Mouse (Mus musculus) retina, adult 2 months (tissue): ENCODE data around the gene Creg2.
"Not testable (repeated sequence)": the region's sequence is repeated elsewhere in the genome, so short reads cannot be mapped to it uniquely, and the experiment has no call there.

ENCODE experiments used
- DNase-seq: peaks from one replicate; pipeline ENCODE4 v3.0.0-alpha.2; 2012; ENCODE audit warnings: low read depth, low spot score

Gene Creg2

GRCm38 (mm10) chr1:39651241-39651548 is at the start of gene Creg2:
TSS of gene Creg2 (minus strand) at chr1:39651474.
- no peak for DNase-seq

DNA sequence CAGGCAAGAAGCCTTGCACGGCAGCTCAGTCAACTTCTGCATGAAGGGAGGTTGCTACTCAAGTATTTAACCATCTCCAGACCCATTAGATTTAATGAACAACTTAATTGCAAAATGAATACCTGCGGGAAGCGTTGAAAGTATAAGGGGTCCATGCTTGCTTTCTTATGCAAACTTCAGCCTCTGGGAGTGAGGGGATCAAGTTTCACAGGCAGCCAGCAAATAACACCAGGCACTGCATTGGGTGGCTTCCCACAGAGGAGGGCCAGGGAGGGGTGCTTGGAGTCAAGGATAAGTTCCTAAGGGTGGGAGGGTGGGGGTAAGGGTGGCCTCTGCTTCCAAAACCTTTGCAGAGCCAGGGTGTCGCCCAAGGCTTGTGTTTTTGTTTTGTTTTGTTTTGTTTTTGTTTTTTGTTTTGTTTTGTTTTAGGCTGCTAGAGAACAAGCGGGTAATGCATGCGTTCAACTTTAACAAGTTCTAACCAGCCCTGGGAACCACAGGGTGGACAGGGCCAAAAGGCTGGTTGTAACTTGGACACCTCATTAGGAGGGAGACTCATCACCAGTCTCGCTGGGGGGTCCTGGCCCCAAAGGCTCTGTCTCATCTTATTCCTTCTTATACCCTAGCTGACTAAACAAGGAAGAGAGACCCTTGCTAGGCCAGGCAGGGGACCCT is 49.5 kb upstream of the Creg2 start:
- no peak for DNase-seq

- DNase-seq: no peak
Measured at GRCm38 (mm10) chr1:39698456-39698855, 47.2 kb upstream of the Creg2 start.

DNA sequence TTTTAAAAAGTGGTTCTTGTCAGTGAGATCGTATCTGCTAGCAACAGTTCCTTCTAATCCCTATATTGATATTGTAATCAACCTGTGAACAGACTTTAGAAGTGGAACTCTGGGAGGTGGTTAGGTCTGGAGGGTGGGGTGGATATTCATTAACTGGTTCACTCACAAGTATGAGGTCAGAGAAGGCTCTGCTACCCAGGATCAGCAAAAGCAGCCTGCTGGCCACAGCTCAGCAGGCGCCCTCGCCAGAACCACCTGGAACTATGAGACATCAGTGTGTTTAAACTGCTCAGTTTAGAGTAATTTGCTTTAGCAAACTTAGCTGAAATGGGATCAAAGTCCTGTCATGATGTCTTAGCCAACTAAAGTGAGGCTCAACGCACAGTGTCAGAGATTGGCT is 43.9 kb upstream of the Creg2 start:
- no peak for DNase-seq

DNA sequence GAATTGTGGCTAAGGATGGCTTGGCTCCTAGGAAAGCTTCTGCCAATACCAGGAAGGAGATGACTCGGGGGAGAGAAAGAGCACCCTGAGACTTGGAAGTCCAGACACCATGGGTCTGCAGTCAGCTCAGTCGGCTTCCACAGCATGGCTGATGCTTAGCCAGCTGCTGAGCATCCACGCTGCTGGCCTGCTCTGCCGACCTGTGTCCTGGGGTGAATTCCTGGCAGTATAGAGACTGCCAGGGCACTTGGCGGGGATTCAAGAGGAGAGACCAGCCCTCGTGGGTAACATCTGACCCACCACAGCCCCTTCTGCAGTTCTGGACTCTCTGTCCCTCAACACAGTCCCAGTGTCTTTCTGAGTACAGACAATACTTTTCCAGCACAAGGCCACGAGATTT is 43.5 kb upstream of the Creg2 start:
- no peak for DNase-seq

DNA sequence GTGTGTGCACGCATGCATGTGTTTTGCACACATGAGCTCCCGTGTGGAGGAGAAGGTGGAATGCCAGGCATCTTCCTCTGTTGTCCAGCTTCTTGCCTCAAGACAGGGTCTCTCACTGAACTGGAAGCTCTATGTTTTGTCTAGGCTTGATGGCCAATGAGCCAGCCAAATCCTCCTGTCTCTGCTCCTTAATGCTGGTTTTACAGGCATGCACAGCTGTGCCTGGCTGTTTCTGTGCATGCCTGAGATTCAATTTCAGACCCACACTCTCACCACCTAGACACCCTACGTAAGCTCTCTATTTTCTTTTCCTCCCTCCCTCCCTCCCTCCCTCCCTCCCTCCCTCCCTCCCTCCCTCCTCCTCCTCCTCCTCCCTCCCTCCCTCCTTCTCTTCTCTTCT is 40.7 kb upstream of the Creg2 start:
- DNase-seq: no peak

DNA sequence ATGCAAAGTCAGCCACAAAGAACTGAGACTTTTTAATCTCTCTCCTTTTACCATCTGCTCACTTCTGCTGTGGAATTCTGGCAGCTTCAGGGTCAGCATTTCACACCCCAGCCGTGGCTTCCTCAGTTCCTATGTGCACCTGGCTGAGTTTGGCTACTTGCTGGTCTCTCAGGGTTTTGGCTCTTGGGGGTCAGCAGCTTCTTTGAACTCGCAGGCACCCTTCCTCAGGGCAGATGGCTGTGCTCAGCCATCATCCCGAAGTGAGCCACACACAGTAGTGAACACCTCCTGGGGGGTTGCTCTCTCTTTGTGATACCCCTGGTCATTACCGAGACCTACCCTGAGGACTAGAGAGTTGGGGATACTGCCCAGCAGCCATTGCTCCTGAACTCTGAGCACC is 39.8 kb upstream of the Creg2 start:
- DNase-seq: no peak

GRCm38 (mm10) chr1:39688573-39688972 is 37.3 kb upstream of the Creg2 start:
- DNase-seq: no peak

GRCm38 (mm10) chr1:39687279-39687678 is 36.0 kb upstream of the Creg2 start:
- no peak for DNase-seq

DNA sequence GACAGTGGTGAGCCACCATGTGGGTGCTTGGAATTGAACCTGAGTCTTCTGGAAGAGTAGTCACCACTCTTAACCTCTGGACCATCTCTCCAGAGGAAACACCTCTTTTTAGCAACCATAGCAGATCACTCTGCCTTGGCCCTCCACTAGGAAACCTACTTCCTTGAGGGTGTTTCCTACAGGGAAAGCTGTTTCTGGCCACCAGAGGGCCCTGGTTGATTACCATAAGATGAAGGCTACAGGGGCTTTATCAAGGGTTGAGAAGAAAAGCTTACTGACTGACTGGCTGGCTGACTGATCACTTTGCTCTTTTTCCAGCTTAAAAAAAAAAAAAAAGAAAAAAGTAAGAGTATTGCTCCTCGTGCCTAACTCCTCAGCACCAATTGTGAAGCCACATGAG is 34.6 kb upstream of the Creg2 start:
- peak; percentile 15 for DNase-seq

DNA sequence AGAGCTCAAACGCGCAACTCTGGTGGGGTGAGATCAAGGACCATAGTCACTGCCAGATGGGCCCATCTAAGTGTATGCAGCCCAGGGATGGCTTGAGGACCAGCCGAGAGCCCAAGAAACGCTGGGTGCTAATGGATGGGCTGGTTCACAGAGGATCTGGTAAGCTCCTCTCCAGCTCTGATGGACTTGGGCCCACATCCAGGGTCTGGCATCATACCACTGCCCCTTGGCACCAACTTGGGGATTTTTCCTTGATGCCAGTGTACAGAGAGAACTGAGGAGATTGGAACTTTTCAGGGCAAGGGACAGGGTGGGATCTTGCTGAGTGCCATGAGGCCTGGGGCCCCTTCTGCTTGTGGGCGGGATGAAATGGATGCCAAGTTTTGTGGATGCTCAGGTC is 30.4 kb upstream of the Creg2 start:
- no peak for DNase-seq

DNA sequence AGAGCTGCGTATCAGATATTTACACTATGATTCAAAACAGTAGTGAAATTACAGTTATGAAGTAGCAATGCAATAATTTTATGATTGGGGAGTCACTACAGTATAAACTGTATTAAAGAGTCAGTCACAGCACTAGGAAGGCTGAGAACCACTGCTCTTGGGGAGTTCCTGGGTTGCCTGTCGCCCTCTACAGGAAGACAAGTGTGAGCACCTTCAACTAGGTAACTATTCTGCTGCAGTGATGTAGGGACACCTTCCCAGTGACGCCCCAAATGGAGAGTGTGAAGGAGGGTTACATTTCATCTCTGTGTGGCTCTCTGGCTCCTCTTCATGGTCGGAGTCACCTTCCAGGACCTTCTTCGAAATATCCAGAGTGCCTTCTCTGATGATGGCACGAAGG is 29.3 kb upstream of the Creg2 start:
- no peak for DNase-seq

- DNase-seq: no peak
Measured at GRCm38 (mm10) chr1:39678883-39679282, 27.6 kb upstream of the Creg2 start.

DNA sequence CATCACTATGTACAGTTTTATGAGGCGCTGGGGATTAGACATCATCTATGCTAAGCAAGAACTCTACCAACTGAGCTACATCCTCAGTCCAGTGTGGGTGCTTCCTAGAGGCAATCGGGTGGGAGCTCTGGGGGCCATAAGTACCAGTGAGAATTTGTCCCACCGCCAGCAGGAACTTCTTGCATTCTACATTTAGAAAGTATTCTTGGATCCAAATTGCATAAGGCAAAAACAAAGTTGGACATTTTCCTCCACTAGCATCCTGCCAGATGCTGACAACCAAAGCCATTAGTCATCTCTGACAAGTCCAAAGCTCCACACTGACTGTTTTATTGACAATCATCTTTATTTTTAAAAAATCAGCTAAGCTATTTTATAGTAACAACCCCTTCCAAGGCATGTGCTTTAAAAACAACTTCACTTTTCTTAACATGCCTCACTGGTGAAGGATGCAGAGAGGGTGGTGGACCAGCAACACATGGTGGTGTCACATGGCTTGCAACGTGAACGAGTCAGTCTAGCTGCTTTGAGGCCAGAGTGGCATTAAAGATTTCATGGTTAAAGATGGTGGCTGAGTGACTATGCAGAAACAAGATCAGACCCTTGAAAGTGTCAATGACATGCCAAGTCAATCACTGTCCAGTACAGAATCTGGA is 25.1 kb upstream of the Creg2 start:
- no peak for DNase-seq

GRCm38 (mm10) chr1:39672362-39673105 is 21.3 kb upstream of the Creg2 start:
- DNase-seq: no peak

GRCm38 (mm10) chr1:39670211-39670935 is 19.1 kb upstream of the Creg2 start:
- DNase-seq: no peak

DNA sequence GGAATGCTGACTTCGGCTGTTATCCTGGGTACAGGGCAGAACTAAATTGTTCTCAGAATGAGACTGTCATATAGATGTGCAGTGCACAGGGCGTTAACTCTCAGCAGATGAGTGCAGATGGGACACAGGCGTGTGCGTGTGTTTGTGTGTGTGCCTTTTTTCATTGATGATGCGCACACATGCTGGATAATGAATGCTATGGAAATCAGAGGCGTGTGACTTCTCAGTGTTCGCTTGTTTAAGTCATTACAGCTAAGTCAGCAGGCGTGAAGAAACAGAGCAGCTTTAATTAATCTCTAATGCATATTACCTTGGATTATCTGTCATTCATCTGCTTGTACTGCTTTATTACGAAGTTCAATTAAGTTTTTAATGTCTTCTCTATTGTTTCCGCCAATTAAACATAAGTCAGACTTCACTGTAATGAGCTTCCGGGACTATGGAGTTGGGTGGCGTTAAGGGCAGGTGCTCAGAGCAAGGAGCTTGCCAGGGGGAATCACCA is 15.5 kb upstream of the Creg2 start:
- DNase-seq: no peak

DNA sequence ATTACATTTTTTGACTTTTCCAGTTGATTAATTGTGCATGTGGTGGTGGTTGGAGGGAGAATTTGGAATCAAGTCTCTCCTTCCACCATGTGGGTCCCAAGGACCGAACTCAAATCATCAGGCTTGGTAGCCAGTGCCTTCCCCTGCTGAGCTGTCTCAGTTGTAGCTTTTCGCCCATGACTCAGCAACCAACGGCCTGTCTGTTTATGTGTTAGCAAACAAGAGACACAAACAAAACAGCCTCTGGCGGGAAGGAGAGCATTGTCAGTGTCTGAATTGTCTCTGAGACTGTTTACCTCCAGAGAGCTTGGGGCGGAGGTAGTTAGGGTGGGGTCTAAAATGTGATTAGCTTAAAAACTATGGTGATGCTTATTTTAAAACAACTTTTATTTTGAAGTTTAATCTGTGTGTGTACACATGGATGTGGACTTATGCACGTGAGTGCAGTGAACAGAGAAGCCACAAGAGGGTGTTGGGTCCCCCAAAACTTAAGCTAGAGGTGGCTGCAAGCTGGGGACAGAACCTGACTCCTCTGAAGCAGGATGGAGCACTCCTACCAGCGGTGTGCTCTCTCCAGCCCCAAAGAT is 12.9 kb upstream of the Creg2 start:
- no peak for DNase-seq

GRCm38 (mm10) chr1:39663050-39663449 is 11.8 kb upstream of the Creg2 start:
- DNase-seq: no peak

- DNase-seq: no peak
Measured at GRCm38 (mm10) chr1:39656976-39657529, 5.8 kb upstream of the Creg2 start.

DNA sequence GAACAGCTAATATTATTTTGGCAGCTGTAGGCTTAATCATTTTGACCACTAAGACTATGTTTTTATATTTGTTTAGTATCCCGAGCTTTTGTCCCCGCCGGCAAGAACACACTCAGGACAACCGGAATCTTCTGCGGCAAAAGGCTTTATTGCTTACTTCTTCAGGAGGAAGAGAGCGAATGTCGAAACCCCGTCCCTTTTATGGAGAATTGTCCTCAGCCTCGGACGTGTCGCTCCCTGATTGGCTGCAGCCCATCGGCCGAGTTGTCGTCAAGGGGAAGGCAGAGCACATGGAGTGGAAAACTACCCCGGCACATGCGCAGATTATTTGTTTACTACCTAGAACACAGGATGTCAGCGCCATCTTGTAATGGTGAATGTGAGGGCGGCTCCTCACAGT is 3.6 kb upstream of the Creg2 start:
- not testable (repeated sequence) for DNase-seq

GRCm38 (mm10) chr1:39653028-39653427 is 1.8 kb upstream of the Creg2 start:
- DNase-seq: no peak
